Mouse (Mus musculus) c-Kit-positive CD71-positive TER-119-negative erythroid progenitor cells, embryonic 14.5 days (primary cell): ENCODE measurements at regions not wholly inside any gene's neighbourhood (a gene's known extent, or its start where the extent isn't known, plus 50 kb on each side); places are given as distances from the start of the nearest gene placed in this dataset.
A peak's percentile ranks its signal among the peaks of the same experiment; 100 is the strongest.

Experiments
- DNase-seq: peaks from one replicate; pipeline ENCODE4 v3.0.0-alpha.2; 2013; ENCODE audit warnings: low read depth

GRCm38 (mm10) chr10:118501571-118501970, 60.7 kb downstream of the Ifng start:
- DNase-seq, result no peak

GRCm38 (mm10) chr10:118504811-118505210, 64.0 kb downstream of the Ifng start:
- no peak for DNase-seq

DNA sequence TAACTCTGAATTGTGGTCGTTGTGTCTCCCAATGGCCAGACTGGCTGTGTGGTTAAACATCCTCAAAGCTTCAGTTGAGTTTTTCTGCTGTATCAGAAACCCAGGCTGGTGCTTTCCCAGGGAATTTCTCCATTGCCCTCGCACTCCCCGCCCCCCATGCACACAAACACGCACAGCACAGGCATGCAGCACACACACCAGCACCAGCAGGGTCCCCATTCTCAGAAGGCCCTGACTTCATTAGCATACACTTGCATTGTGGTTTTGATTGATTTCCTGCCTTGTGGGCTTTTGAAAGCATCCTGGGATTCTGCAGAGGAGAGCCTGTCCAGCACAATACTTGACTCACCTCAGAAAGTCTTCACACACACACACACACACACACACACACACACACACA, 65.3 kb downstream of the Ifng start:
- no peak for DNase-seq

- DNase-seq, result no peak
These were observed 66.8 kb downstream of the Ifng start for GRCm38 (mm10) chr10:118507630-118508029.

DNA sequence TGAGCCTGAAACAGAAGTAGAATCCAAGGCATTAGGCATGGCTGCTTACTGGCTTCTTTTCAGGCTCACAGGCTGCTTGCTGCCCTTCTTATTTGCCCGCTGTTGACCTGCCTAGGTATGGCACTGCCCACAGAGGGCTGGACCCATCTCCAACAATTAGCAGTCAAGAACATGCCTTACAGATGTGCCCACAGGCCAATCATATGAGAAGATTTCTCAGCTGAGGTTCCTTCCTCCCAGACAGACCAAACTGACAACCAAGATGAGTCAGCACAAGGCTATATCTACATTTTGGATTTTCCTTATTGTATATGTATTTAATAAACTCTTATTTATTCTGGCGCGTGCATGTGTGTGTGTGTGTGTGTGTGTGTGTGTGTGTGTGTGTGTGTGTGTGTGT, 76.0 kb downstream of the Ifng start:
- DNase-seq, result no peak

DNA sequence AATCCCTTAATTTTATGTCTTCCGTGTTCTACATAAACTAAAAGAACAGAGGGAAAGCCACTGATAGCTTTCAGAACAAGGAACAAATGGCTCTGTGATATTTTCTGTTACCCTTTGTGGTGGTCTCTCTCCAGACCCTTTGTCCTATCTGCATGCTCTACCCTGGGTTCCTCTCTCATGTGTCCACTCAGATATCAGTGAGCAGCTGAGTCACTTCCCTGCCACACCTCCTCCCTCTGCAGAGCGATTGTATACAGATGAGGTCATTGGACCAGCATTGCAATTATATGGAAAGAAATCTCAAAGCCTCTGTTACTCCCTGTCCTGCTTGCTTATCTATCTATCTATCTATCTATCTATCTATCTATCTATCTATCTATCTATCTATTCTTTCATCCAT, 77.1 kb downstream of the Ifng start:
- DNase-seq, result no peak

GRCm38 (mm10) chr10:118545966-118546365, 105.1 kb downstream of the Ifng start:
- DNase-seq, result peak; percentile 0

DNA sequence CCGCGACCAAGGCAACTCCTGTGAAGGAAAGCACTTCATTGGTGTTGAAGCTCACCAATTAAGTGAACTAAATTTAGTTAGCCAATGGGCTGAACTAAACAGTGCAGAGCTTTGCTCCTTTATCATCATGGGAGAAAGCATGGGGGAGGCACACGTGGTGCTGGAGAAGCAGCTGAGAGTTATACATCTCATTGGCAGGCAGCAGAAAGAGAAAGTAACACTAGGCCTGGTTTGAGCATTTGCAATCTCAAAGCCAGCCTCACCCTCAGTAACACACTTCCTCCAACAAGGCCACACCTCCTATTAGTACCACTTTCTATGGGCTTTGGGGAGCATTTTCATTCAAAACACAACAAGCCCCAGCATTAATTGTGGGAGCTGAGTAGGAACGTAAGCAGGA, 109.4 kb downstream of the Ifng start:
- DNase-seq, result no peak

- DNase-seq, result no peak
These were observed 118.0 kb downstream of the Ifng start for GRCm38 (mm10) chr10:118558848-118559247.

GRCm38 (mm10) chr10:118564041-118564440, 123.2 kb downstream of the Ifng start:
- DNase-seq, result no peak

DNA sequence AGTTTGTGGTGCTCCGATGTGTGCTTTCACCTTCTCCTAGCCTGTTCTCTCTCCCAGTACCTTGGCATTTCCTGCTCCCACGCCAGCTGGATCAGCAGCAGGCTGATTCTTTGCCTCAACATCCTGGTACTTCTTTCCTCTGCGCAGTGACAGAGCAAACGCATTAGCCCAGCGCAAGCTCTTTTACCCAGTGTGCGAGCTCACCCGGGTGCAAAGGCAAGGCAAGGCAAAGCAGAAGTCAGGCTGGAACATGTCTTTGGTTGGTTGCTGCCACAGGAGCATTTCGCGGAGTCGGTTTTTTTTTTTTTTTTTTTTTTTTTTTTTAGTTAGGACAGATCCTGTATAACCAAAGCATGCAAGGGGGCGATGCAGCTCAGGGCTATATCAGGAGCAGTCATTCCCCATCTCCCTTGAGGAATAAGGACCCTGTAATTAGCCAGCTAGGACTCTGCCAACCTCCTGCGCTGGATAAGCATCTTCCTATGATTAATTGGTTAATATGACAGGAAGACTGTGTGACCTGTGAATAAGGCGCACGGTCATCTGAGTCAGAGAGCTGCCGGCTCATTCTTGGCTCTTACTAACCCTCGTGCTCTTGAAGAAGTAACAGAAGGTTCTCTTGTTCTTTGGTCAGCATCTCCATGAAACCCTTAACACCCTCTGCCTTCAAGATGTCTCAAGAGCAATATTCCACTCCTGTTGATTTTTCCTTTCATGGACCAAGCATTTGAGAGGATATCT, 123.9 kb downstream of the Ifng start:
- DNase-seq, result no peak

DNA sequence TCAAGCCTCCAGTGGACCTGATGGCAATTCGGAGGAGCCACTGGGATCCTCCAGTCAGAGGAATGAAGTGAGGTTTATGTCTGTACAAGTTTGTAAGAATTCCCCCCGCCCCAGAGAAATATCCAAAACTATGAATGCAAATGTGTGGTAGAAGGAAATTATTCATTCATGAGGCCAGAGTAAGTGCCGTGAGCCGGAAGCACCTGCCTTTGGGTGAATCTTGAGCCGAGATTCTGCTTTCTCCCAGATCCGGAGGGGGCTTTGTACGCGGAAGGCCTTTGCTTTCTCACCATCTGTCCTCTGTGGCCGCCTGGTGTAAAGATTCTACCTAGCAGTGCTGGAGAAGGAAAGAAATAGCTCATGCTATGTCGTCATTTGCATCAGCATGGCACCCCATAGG, 127.8 kb downstream of the Ifng start:
- DNase-seq, result no peak

DNA sequence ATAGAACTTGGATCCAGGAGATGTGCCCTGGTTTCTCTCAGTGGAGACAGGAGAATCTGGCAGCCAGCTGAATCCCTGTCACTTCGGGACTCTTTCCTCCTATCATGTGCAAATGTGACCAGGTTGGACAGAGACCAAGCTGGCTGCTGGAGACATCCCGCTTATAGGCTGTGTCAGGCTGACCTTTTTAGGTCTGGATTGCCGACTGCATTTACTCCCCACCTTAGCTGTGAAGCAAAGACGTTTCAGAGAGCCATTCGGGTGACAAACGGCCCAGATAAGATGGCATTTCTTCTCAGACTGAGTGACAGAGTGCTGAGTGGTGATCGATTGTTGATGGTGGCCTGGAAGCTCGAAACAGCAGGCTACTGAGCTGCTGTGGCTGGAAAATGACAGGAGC, 128.6 kb downstream of the Ifng start:
- DNase-seq, result no peak

- no peak for DNase-seq
These were observed 132.4 kb downstream of the Ifng start for GRCm38 (mm10) chr10:118573247-118573646.

DNA sequence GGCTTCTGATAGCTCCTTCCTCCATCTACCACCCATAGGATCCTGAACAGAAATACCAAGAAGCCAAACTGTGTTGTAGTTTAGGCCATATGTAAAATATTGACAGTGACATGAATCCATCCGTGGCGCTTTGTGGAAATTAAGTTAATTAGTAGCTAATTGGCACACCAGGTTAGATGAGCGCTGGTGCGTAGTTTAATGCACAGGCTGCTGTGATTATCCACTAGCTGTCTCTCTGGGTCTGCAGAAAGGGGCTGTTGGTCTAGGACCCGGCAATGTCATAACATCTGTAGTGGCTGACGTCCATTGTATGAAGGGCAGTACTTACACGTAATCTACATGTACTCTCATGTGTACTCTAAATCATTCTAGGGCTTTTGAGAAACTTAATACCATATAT, 134.7 kb downstream of the Ifng start:
- no peak for DNase-seq

GRCm38 (mm10) chr10:118581376-118581775, 140.5 kb downstream of the Ifng start:
- no peak for DNase-seq

DNA sequence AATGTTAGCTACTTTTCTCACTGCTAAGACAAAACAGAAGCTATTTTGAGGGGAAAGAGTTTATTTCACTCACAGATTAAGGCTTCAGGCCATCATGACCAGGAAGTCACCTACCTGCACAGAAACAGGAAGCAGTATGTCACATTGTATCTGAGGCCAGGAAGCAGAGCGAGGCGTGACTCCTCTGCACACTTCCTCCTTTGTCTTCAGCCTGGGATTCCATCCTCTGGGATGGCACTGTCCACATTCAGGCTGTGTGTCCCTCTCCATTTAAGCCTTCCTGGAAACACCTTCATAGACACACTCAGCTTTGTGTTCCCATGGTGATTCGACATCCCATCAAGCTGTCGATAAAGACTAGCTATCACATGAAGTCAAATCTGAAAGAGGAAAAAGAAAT, 145.0 kb downstream of the Ifng start:
- no peak for DNase-seq

DNA sequence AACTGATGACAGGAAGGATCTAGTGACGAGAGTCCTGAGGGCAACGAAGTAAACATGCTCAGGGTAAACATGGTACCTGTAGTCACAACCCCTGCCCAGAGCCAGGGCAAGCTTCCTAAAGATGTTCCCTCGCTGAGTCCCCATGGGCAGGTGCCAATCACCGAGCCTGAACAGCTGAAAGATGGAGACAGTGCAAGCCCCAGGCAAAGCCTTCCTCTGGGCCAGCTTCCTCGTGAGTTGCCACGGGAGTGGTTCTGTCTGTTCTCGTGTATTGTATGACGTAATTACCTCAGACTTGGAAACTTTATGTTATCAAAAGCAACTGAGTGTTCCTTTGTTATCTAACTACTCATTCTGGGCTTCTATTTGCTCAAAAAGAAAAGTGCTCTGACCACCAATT, 147.4 kb downstream of the Ifng start:
- no peak for DNase-seq

- DNase-seq, result peak; percentile 54
These were observed 152.0 kb downstream of the Ifng start for GRCm38 (mm10) chr10:118592648-118593368.

DNA sequence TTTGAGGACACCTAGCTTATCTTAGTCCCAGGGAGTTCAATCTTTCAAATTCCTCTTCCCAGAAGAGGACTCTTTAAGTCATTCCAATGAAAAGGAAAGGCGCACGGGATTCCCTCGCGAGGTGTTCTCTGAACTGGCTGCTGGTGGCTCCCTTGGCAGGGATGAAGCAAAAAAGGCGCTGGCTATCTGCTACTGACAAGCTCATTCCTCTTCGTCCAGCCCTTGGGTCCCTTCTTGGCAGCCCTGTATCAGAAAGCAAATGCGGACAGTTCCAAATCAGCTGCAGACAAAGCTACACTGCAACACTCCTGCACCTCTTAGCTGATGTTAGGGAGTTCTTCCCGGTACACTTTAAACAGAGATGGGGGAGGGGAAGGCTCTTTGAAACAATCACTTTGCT, 155.4 kb downstream of the Ifng start:
- no peak for DNase-seq

- no peak for DNase-seq
These were observed 157.7 kb downstream of the Ifng start for GRCm38 (mm10) chr10:118598497-118598896.

DNA sequence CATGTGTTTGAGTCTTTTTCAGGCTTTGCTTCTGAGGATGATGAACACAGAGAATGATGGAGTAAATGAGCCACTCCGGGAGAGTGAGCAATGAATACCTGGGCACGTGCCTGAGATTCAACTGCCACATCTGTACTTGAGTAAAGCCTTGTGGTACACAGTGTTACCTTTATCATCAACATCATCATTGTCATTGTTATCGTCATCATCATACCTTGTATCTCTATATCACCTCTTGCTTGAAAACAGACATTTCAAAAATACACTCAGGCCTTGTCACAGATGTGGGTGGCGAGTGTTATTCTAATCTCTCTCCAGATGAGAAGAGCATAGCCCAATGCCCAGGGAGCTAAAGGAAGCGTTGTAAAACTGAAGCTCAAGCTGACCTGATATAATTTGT, 158.4 kb downstream of the Ifng start:
- no peak for DNase-seq

GRCm38 (mm10) chr10:118599610-118600009, 158.8 kb downstream of the Ifng start:
- DNase-seq, result no peak

GRCm38 (mm10) chr10:118602922-118603321, 162.1 kb downstream of the Ifng start:
- peak; percentile 10 for DNase-seq
